24 mouse cellular contexts compared by ENCODE assay signal in the genomic region with DNA sequence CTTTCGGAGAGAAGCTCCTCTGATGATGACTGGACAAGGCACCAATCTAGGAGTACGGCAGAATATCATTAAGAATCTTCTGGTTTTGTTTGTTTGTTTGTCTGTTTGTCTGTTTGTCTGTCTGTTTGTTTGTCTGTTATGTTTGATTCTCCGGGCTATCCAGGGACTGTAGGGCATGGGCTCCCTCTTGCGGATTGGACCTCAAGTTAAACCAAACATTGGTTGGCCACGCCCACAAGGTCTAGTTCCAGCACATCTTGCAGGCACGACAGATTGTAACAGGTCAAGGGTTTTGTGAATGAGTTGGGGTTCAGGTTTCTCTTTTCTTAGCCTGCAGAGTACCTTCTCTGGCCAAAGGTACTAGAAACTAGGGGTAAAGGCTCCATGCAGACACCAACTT.
DNase-seq lines count a peak whose midpoint lies in the region; ATAC-seq and TF ChIP-seq lines count a peak whose summit lies in the region.
"Had no signal": no experiment of that assay in that cellular context is flagged by ENCODE, and none has a peak within 500 bp of the region (broad histone marks: within the 10 kb centered on the region; RNA-seq: fewer than 3 reads in every experiment).

No protein-coding gene starts in this region.

- H3K9ac ChIP-seq in heart, postnatal 0 days (replicated peaks; ENCODE audit: low read depth, low read length), result no peak overlapping the region
- H3K9ac ChIP-seq in liver, adult 2 months (ENCODE audit: low read depth, low read length), result no peak overlapping the region
- H3K9ac ChIP-seq in liver, embryonic 11.5 days (ENCODE audit: low read depth, low read length), result no peak overlapping the region
- H3K9ac ChIP-seq: heart, embryonic 13.5 days; hindbrain, embryonic 12.5 days; hindbrain, embryonic 15.5 days; intestine, embryonic 15.5 days had no signal

- no peak overlapping the region for H3K27ac ChIP-seq in heart, postnatal 0 days (ENCODE audit: low read depth)
- no peak overlapping the region for H3K27ac ChIP-seq in heart, embryonic 10.5 days
- H3K27ac ChIP-seq in liver, adult 2 months (replicated peaks; ENCODE audit: insufficient read depth, low read depth, low read length), result no peak overlapping the region
- no peak overlapping the region for H3K27ac ChIP-seq in liver, embryonic 11.5 days (ENCODE audit: low read depth, low read length)
- H3K27ac ChIP-seq: forebrain, embryonic 10.5 days; heart, embryonic 13.5 days; hindbrain, embryonic 12.5 days; hindbrain, embryonic 15.5 days; intestine, embryonic 15.5 days had no signal

- H3K4me3 ChIP-seq in heart, postnatal 0 days (ENCODE audit: low read depth, low read length), result no peak overlapping the region
- no peak overlapping the region for H3K4me3 ChIP-seq in heart, embryonic 10.5 days
- H3K4me3 ChIP-seq in liver, adult 2 months (ENCODE audit: insufficient read depth, low read depth, low read length), result no peak overlapping the region
- no peak overlapping the region for H3K4me3 ChIP-seq in liver, embryonic 11.5 days (ENCODE audit: low read depth, low read length)
- H3K4me3 ChIP-seq: forebrain, embryonic 10.5 days; heart, embryonic 13.5 days; hindbrain, embryonic 12.5 days; hindbrain, embryonic 15.5 days; intestine, embryonic 15.5 days had no signal

- no peak for TF ChIP-seq EP300 in heart, postnatal 0 days (IDR thresholded peaks at IDR 0.05; ENCODE audit: low read depth)

- no peak for DNase-seq in heart, postnatal 0 days (ENCODE audit: low spot score)
- DNase-seq in heart, embryonic 10.5 days (ENCODE audit: low spot score), result no peak
- DNase-seq in liver, adult 2 months (ENCODE audit: extremely low read depth, low read depth, low spot score), result peak; percentile 38
- no peak for DNase-seq in liver, embryonic 11.5 days (ENCODE audit: low spot score)
- DNase-seq in ES-CJ7 (ENCODE audit: low read depth, low spot score), result peak; percentile 37
- peak; percentile 35 for DNase-seq in ZHBTc4 (ENCODE audit: low read depth, low spot score)
- DNase-seq in left cerebral cortex, adult 11 months (ENCODE audit: low spot score), result no peak
- no peak for DNase-seq in right cerebral cortex, postnatal 36 days (ENCODE audit: low spot score in 2 of 2)
- DNase-seq: adrenal gland, adult 8-10 months; adrenal gland, postnatal 25 days; B cell, adult 2 months; cerebellum, adult 18-20 months; cerebellum, adult 9-10 months; cerebellum, postnatal 14 days; gastrocnemius, postnatal 25 days; heart, adult 18-20 months had no signal

- ATAC-seq in heart, postnatal 0 days (ENCODE audit: insufficient read depth, low read depth), result no peak
- no peak for ATAC-seq in liver, embryonic 11.5 days (replicated peaks; ENCODE audit: low FRiP score)
- ATAC-seq: activated CD4-positive, CD25-positive, alpha-beta regulatory T cell, adult 4 months; forebrain, embryonic 14.5 days; intestine, embryonic 15.5 days; Patski had no signal

- H3K79me2 ChIP-seq in liver, adult 2 months (ENCODE audit: control insufficient read depth, insufficient read depth, low read length), result no peaks in the 10 kb centered on the region

- no peaks in the 10 kb centered on the region for H3K4me1 ChIP-seq in heart, postnatal 0 days (ENCODE audit: control insufficient read depth, insufficient read depth)
- no peaks in the 10 kb centered on the region for H3K4me1 ChIP-seq in heart, embryonic 10.5 days
- H3K4me1 ChIP-seq in liver, adult 2 months (ENCODE audit: control insufficient read depth, insufficient read depth, low read length), result no peaks in the 10 kb centered on the region
- no peaks in the 10 kb centered on the region for H3K4me1 ChIP-seq in liver, embryonic 11.5 days (replicated peaks; ENCODE audit: control insufficient read depth, insufficient read depth, low read length)
- H3K4me1 ChIP-seq: forebrain, embryonic 10.5 days; heart, embryonic 13.5 days; hindbrain, embryonic 12.5 days; hindbrain, embryonic 15.5 days; intestine, embryonic 15.5 days had no signal

- TF ChIP-seq CTCF in heart, postnatal 0 days (IDR thresholded peaks at IDR 0.05; ENCODE audit: low read depth), result peak; percentile 14; the same call in 1 of the 2 replicates
- no peak for TF ChIP-seq CTCF in liver, adult 2 months (IDR thresholded peaks at IDR 0.05; ENCODE audit: low read depth, low read length)

- TF ChIP-seq POLR2A in liver, adult 2 months (IDR thresholded peaks at IDR 0.05; ENCODE audit: extremely low read depth, insufficient read depth, low read length), result no peak

- no peak overlapping the region for H3K4me2 ChIP-seq in heart, postnatal 0 days (ENCODE audit: low read depth, low read length)
- no peak overlapping the region for H3K4me2 ChIP-seq in liver, embryonic 11.5 days
- H3K4me2 ChIP-seq: heart, embryonic 13.5 days; hindbrain, embryonic 12.5 days; hindbrain, embryonic 15.5 days; intestine, embryonic 15.5 days had no signal

- 72% methylated on average over 6 of the region's 6 CpGs for WGBS in heart, postnatal 0 days
- WGBS in heart, embryonic 10.5 days, result 71% methylated on average over 6 of the region's 6 CpGs
- WGBS in liver, adult 2 months, result 64% methylated on average over 6 of the region's 6 CpGs
- WGBS in liver, embryonic 11.5 days, result 66% methylated on average over 6 of the region's 6 CpGs

- no peaks in the 10 kb centered on the region for H3K27me3 ChIP-seq in heart, postnatal 0 days (ENCODE audit: control insufficient read depth, insufficient read depth, low read length)
- no peaks in the 10 kb centered on the region for H3K27me3 ChIP-seq in heart, embryonic 10.5 days (ENCODE audit: insufficient read depth, poor library complexity, severe bottlenecking)
- no peaks in the 10 kb centered on the region for H3K27me3 ChIP-seq in liver, adult 2 months (ENCODE audit: control insufficient read depth, insufficient read depth, low read length)
- no peaks in the 10 kb centered on the region for H3K27me3 ChIP-seq in liver, embryonic 11.5 days (replicated peaks; ENCODE audit: control insufficient read depth, insufficient read depth, low read length)
- H3K27me3 ChIP-seq: heart, embryonic 13.5 days; hindbrain, embryonic 12.5 days; hindbrain, embryonic 15.5 days; intestine, embryonic 15.5 days; Patski had no signal

- H3K9me3 ChIP-seq in heart, postnatal 0 days (replicated peaks; ENCODE audit: control insufficient read depth, low read length), result no peaks in the 10 kb centered on the region
- no peaks in the 10 kb centered on the region for H3K9me3 ChIP-seq in heart, embryonic 10.5 days
- H3K9me3 ChIP-seq in liver, embryonic 11.5 days (ENCODE audit: control insufficient read depth, low read length), result no peaks in the 10 kb centered on the region
- H3K9me3 ChIP-seq: forebrain, embryonic 10.5 days; heart, embryonic 13.5 days; hindbrain, embryonic 12.5 days; hindbrain, embryonic 15.5 days; intestine, embryonic 15.5 days had no signal

- H3K36me3 ChIP-seq in heart, postnatal 0 days (replicated peaks; ENCODE audit: control insufficient read depth, insufficient read depth, low read length), result no peaks in the 10 kb centered on the region
- H3K36me3 ChIP-seq in heart, embryonic 10.5 days, result no peaks in the 10 kb centered on the region
- no peaks in the 10 kb centered on the region for H3K36me3 ChIP-seq in liver, adult 2 months (ENCODE audit: control insufficient read depth, insufficient read depth, low read length)
- no peaks in the 10 kb centered on the region for H3K36me3 ChIP-seq in liver, embryonic 11.5 days (ENCODE audit: control insufficient read depth, insufficient read depth, low read length)
- H3K36me3 ChIP-seq: forebrain, embryonic 10.5 days; heart, embryonic 13.5 days; hindbrain, embryonic 12.5 days; hindbrain, embryonic 15.5 days; intestine, embryonic 15.5 days had no signal

Comparison
In these comparisons a context has a peak if more than half of its experiments do, and no peak if none do; other contexts are left out.
1. DNase-seq: peak in liver, adult 2 months (single experiment), ES-CJ7 (single experiment) and ZHBTc4 (single experiment); none in heart, postnatal 0 days (single experiment), heart, embryonic 10.5 days (single experiment), liver, embryonic 11.5 days (single experiment), left cerebral cortex, adult 11 months (single experiment) and right cerebral cortex, postnatal 36 days (0 of 2).